Mouse (Mus musculus) heart, embryonic 11.5 days (tissue): ENCODE results near the gene Vti1a. TPM values are rescaled to one million over a fixed set of nuclear protein-coding genes. Genes with fewer than 3 reads are reported as not detected.

ENCODE experiments used
- ATAC-seq: fragments of 200-750 bp; cut with Nextera tagmentation; replicated peaks from 2 replicates; pipeline ENCODE4 v1.8.0; 2017; ENCODE audit warnings: moderate library complexity; ENCODE audit not compliant: insufficient number of reproducible peaks, low FRiP score, low TSS enrichment
- H3K27ac ChIP-seq: fragments of 300-500 bp; sonication (generic); 2 replicates; pipeline ENCODE4 v1.5.1; 2014; ENCODE audit warnings: mild to moderate bottlenecking, low read depth, low read length
- H3K27me3 ChIP-seq: fragments of 300-500 bp; sonication (generic); 2 replicates; pipeline ENCODE4 v1.6.1; 2014; ENCODE audit warnings: mild to moderate bottlenecking, low read length, mixed read lengths; ENCODE audit not compliant: control insufficient read depth, insufficient read depth
- H3K36me3 ChIP-seq: fragments of 300-500 bp; sonication (generic); 2 replicates; pipeline ENCODE4 v1.6.1; 2014; ENCODE audit warnings: mild to moderate bottlenecking, low read length, moderate library complexity, mixed read lengths; ENCODE audit not compliant: control insufficient read depth, insufficient read depth
- H3K4me1 ChIP-seq: fragments of 300-500 bp; sonication (generic); 2 replicates; pipeline ENCODE4 v1.6.1; 2014; ENCODE audit warnings: low read length; ENCODE audit not compliant: control insufficient read depth, insufficient read depth
- H3K4me2 ChIP-seq: fragments of 300-500 bp; sonication (generic); 2 replicates; pipeline ENCODE4 v1.6.1; 2014; ENCODE audit warnings: mild to moderate bottlenecking, moderate library complexity
- H3K4me3 ChIP-seq: fragments of 300-500 bp; sonication (generic); 2 replicates; pipeline ENCODE4 v1.5.1; 2014; ENCODE audit warnings: low read depth, low read length
- H3K9ac ChIP-seq: fragments of 300-500 bp; sonication (generic); 2 replicates; pipeline ENCODE4 v1.6.1; 2014; ENCODE audit warnings: mild to moderate bottlenecking, low read depth, low read length, moderate library complexity
- H3K9me3 ChIP-seq: fragments of 300-500 bp; sonication (generic); replicated peaks from 2 replicates; pipeline ENCODE4 v1.6.1; 2016; ENCODE audit warnings: low read length; ENCODE audit not compliant: control insufficient read depth
- WGBS: fragments of 180-500 bp; shearing (Covaris S2); extraction: QIAGEN DNeasy Blood & Tissue Kit; methylation state at CpG from one replicate; pipeline ENCODE4 v1.1.7; 2014; ENCODE audit not compliant: insufficient replicate concordance; 5-methylcytosine and 5-hydroxymethylcytosine counted together
- polyA plus RNA-seq: library from polyadenylated mRNA; unstranded; fragments of >200 nt; fragmentation: Nextera tagmentation; extraction: Ambion mirVana; gene quantifications from 2 replicates; pipeline ENCODE4 v1.2.1, GENCODE M21; 2014

Vti1a gene
- polyA plus RNA-seq, 1 experiment from 2014 or later = 19.0 TPM

DNA sequence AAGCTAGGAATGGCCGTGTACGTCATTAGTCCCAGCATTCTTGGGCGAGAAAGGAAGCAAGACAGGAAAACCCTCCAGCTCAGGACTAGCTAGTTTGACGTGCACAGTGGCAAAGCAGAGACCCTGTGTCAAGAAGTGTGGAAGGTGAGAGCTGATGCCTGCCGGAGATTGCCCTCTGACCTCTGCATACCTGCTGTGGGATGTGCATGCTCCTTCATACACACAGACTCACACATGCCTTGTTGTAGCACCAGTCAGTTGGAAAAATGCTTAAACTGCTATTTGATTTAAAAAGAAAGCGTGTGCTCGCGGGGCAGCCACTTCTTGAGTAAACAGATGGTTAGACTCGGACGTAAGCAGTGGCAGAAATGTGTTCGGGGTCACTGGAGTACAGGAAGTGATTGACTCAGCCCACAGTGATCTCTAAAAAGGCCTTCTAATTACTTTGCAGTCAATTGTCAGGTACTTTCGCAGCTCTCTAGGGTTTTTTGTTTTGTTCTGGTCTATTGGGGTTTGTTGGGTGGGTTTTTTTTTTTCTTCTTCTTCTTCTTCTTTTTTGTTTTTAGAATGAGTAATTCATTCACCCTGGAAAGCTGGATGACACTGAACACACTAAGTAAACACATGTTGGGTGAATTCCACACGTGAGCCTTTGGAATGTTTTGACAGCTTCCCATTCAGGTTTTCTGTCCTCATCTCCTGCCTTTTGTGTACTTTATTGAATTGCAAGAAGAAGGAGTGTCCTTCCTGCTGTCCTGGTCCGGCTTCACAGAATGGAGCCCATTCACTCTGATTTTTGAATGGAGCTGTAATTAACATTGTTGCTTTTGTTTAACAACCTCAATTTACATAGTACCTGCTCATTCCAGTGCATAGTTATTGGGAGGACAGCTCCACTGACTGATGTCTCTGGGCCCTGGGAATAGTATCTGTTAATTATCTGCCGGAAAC is 175.3 kb downstream of the Vti1a start:
- H3K9me3 ChIP-seq = no peaks in the 10 kb centered on the region
- peaks cover 3% of the 10 kb centered on the region; the same call in 1 of the 2 replicates for H3K4me1 ChIP-seq
- no peak overlapping the region for H3K4me3 ChIP-seq
- H3K9ac ChIP-seq = no peak overlapping the region
- H3K27ac ChIP-seq = no peak overlapping the region
- no peak for ATAC-seq
- H3K27me3 ChIP-seq = no peaks in the 10 kb centered on the region
- no peak overlapping the region for H3K4me2 ChIP-seq
- H3K36me3 ChIP-seq = no peaks in the 10 kb centered on the region
- 55% methylated on average over 15 of the region's 15 CpGs for WGBS

- Histone ChIP-seq H3K4me2 (no peak overlapping the region), H3K36me3 (no peaks in the 10 kb centered on the region), H3K27me3 (no peaks in the 10 kb centered on the region), H3K4me1 (peaks cover 8% of the 10 kb centered on the region; the same call in 1 of the 2 replicates), H3K4me3 (no peak overlapping the region), H3K9me3 (no peaks in the 10 kb centered on the region), H3K27ac (no peak overlapping the region), H3K9ac (no peak overlapping the region)
- ATAC-seq = no peak
- WGBS = 57% methylated on average over 9 of the region's 9 CpGs
Measured at GRCm38 (mm10) chr19:55496333-55496732, 180.2 kb downstream of the Vti1a start.

DNA sequence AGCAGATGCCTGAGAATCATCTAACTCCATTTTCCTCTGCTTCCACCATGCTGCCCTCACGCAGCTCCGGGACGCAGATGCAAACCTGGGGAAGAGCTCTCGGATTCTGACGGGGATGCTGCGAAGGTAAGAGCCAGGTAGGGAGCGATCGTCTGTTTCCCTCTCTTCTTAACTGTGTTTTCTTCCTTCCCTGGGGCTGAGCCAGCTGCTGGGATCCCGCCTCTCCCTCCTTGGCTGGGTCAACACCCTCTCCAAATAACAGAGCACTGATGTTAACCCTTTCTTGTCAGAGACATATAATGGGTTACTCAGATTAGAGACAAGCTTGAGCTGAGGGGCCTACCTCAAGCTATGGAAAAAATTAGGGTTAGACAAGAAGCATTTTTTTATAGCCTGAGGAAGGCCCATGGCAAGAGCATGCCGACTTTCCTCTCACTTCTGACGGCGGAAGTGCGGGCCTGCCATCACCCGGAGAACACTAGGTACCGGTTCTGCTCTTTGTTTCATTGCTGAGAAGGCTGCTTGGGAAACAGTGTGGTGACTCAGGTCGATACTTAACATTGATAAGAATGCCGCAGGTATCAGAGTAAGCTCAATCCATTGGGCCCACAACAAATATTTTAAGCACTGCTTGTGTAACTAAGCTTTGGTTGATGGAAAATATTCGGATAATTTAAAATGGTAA is 183.2 kb downstream of the Vti1a start:
- H3K27me3 ChIP-seq = no peaks in the 10 kb centered on the region
- no peaks in the 10 kb centered on the region for H3K9me3 ChIP-seq
- peaks cover 13% of the 10 kb centered on the region for H3K4me1 ChIP-seq
- WGBS = 63% methylated on average over 18 of the region's 18 CpGs
- H3K27ac ChIP-seq = no peak overlapping the region
- H3K4me3 ChIP-seq = no peak overlapping the region
- H3K36me3 ChIP-seq = no peaks in the 10 kb centered on the region
- H3K4me2 ChIP-seq = no peak overlapping the region
- H3K9ac ChIP-seq = no peak overlapping the region
- ATAC-seq = no peak

DNA sequence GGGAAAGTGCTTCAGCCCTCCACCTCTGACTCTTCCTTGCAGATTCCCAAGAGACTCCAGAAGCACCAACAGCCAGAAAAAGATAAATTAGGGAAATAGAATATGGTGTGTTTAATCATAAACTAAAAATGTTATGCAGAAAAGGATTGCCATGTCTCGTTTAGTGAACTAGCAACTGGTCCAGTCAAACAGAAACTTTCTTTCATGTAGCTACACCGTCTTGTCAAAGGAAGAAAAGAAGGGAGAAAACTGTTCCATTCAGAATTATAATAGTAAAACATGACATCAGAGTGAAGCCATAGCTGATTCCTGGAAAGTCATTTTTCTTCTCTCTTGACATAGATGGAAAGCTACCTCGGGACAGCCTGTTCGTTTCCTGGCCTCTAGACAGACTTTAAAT is 185.9 kb downstream of the Vti1a start:
- no peaks in the 10 kb centered on the region for H3K36me3 ChIP-seq

GRCm38 (mm10) chr19:55503771-55504170 is 187.7 kb downstream of the Vti1a start:
- Histone ChIP-seq H3K4me3 (no peak overlapping the region), H3K4me2 (peak overlapping the region; percentile 19; the same call in 1 of the 2 replicates), H3K36me3 (no peaks in the 10 kb centered on the region), H3K9me3 (no peaks in the 10 kb centered on the region), H3K4me1 (peaks cover 7% of the 10 kb centered on the region), H3K27me3 (no peaks in the 10 kb centered on the region), H3K9ac (no peak overlapping the region), H3K27ac (no peak overlapping the region)
- no peak for ATAC-seq
- WGBS = 43% methylated on average over 4 of the region's 4 CpGs

More for the DNA sequence above, 185.9 kb downstream of the Vti1a start:
- no peak overlapping the region for H3K9ac ChIP-seq
- no peak overlapping the region for H3K27ac ChIP-seq
- no peaks in the 10 kb centered on the region for H3K9me3 ChIP-seq
- H3K27me3 ChIP-seq = no peaks in the 10 kb centered on the region
- H3K4me3 ChIP-seq = no peak overlapping the region
- 60% methylated on average over 4 of the region's 4 CpGs for WGBS
- peaks cover 7% of the 10 kb centered on the region for H3K4me1 ChIP-seq
- H3K4me2 ChIP-seq = no peak overlapping the region
- ATAC-seq = no peak

DNA sequence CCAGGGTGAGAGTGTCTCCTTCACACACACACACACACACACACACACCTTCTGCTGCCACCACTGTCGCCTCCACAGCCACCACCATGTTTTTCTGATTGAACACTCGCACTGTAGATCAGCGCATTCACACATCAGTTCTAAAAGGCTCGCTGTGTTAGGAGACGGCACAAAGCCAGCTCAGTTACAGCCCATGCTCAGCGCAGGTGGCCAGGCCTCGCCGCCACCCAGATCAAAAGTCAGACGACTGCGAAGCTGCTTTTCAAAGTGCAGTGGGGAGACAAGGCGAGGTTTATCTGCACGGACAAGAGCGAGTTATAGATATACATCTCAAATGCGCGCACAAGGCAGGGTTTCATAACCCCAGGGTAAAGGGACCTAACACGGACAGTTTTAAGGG is 191.7 kb downstream of the Vti1a start:
- H3K9me3 ChIP-seq = no peaks in the 10 kb centered on the region
- 83% methylated on average over 16 of the region's 16 CpGs for WGBS

DNA sequence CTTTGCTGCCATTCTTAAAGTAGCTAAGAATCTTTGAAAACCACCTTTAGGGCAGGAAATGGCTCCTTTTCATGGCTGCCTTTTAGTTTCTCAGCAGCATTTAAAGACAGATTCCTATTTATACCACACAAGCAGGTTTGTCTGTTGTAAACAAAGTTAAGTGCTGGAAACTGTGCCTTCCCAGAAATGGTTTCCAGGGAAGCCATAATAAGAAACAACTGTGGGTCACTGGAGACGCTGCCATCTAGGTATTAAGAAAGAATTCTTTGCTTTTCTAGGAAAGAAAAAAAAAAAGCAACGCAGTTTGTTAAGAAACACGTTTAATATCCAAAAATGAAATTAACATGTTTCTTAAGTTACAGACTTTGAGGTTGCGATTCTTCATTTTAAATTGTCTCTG is 192.1 kb downstream of the Vti1a start:
- H3K9me3 ChIP-seq = no peaks in the 10 kb centered on the region
- H3K9ac ChIP-seq = no peak overlapping the region
- 83% methylated on average over 4 of the region's 4 CpGs for WGBS
- no peak overlapping the region for H3K4me3 ChIP-seq
- no peaks in the 10 kb centered on the region for H3K27me3 ChIP-seq
- no peak overlapping the region for H3K4me2 ChIP-seq
- ATAC-seq = no peak
- no peak overlapping the region for H3K27ac ChIP-seq
- H3K36me3 ChIP-seq = no peaks in the 10 kb centered on the region
- peaks cover under 1% of the 10 kb centered on the region for H3K4me1 ChIP-seq

More for the DNA sequence above, 191.7 kb downstream of the Vti1a start:
- Histone ChIP-seq H3K36me3 (no peaks in the 10 kb centered on the region), H3K9ac (no peak overlapping the region), H3K4me2 (no peak overlapping the region), H3K27me3 (no peaks in the 10 kb centered on the region), H3K27ac (no peak overlapping the region), H3K4me3 (no peak overlapping the region), H3K4me1 (peaks cover 5% of the 10 kb centered on the region)
- no peak for ATAC-seq

DNA sequence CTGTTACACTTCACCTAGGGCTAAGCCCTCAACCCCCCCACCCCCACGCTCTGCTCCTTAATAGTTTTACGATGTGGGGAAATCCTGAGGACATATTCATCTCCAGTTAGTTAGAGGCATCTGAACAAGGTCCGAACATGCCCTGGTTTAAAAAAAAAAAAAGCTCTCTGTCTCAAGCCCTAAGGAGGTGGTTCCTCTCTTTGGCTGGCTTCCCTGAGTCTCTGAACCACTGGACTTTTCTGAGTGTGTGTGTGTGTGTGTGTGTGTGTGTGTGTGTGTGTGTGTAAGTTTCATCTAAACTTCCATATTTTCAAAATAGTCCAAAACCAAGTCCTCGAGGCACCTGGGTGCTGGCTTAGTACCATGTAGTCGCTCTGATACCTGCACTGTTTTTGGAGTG is 192.9 kb downstream of the Vti1a start:
- Histone ChIP-seq H3K36me3 (no peaks in the 10 kb centered on the region), H3K27me3 (no peaks in the 10 kb centered on the region), H3K27ac (no peak overlapping the region), H3K4me1 (no peaks in the 10 kb centered on the region; the same call in 1 of the 2 replicates), H3K4me2 (no peak overlapping the region), H3K9me3 (no peaks in the 10 kb centered on the region), H3K4me3 (no peak overlapping the region), H3K9ac (no peak overlapping the region)
- ATAC-seq = no peak
- 91% methylated on average over 5 of the region's 5 CpGs for WGBS
